Mouse (Mus musculus) myocyte (in vitro differentiated cells): ENCODE data around the gene Spata48. TPM values are rescaled to one million over a fixed set of nuclear protein-coding genes. Genes with fewer than 3 reads are reported as not detected.

ENCODE experiments used
- H3K27me3 ChIP-seq: one replicate; pipeline ENCODE4 v1.6.1; 2011; ENCODE audit not compliant: control insufficient read depth, insufficient read depth, insufficient read length
- H3K36me3 ChIP-seq: one replicate; pipeline ENCODE4 v1.6.1; 2011; ENCODE audit not compliant: control insufficient read depth, insufficient read depth
- H3K4me2 ChIP-seq: one replicate; pipeline ENCODE4 v1.6.1; 2011; ENCODE audit warnings: low read depth, control low read depth
- H3K4me3 ChIP-seq: one replicate; pipeline ENCODE4 v1.5.1; 2011; ENCODE audit warnings: mild to moderate bottlenecking, control low read depth, moderate library complexity
- H3K79me2 ChIP-seq: one replicate; pipeline ENCODE4 v1.6.1; 2011; ENCODE audit not compliant: control insufficient read depth, insufficient read depth
- H3ac ChIP-seq: one replicate; pipeline ENCODE4 v1.6.1; 2011; ENCODE audit not compliant: control insufficient read depth, insufficient read length
- CEBPB ChIP-seq: IDR thresholded peaks from 2 replicates; pipeline ENCODE4 v1.6.1; 2011; ENCODE audit warnings: mild to moderate bottlenecking, moderate library complexity; ENCODE audit not compliant: poor library complexity, insufficient read depth, severe bottlenecking
- E2F4 ChIP-seq: IDR thresholded peaks from one replicate; pipeline ENCODE4 v1.6.1; 2011; ENCODE audit warnings: mild to moderate bottlenecking, control low read depth, moderate library complexity; ENCODE audit not compliant: insufficient read depth
- MAX ChIP-seq: IDR thresholded peaks from one replicate; pipeline ENCODE4 v1.6.1; 2011; ENCODE audit warnings: low read depth, mild to moderate bottlenecking, control low read depth
- MYOD1 ChIP-seq, 3 experiments: IDR thresholded peaks; one replicate each; pipeline ENCODE4 v1.6.1; 2011; ENCODE audit warnings: control low read depth in 2 of 3, low read depth in 2 of 3, mild to moderate bottlenecking in 2 of 3, moderate library complexity in 1 of 3; ENCODE audit not compliant: insufficient read length in 2 of 3, control insufficient read depth in 1 of 3
- MYOG ChIP-seq, 3 experiments: IDR thresholded peaks; one replicate each; pipeline ENCODE4 v1.6.1; 2011; ENCODE audit warnings: control low read depth in 2 of 3, low read depth in 2 of 3, mild to moderate bottlenecking in 2 of 3; ENCODE audit not compliant: insufficient read length in 2 of 3, control insufficient read depth in 1 of 3, insufficient read depth in 1 of 3
- POLR2A ChIP-seq: IDR thresholded peaks from one replicate; pipeline ENCODE4 v1.6.1; 2011; ENCODE audit warnings: low read depth, mild to moderate bottlenecking, control low read depth, moderate library complexity; ENCODE audit not compliant: insufficient read length
- POLR2AphosphoS2 ChIP-seq: IDR thresholded peaks from one replicate; pipeline ENCODE4 v1.6.1; 2011; ENCODE audit warnings: low read depth, control low read depth; ENCODE audit not compliant: insufficient read length
- REST ChIP-seq: IDR thresholded peaks from one replicate; pipeline ENCODE4 v1.6.1; 2011; ENCODE audit warnings: mild to moderate bottlenecking, control low read depth, moderate library complexity; ENCODE audit not compliant: insufficient read depth, insufficient read length
- SRF ChIP-seq: IDR thresholded peaks from one replicate; pipeline ENCODE4 v1.6.1; 2011; ENCODE audit warnings: low read depth; ENCODE audit not compliant: control insufficient read depth, insufficient read length
- TCF12 ChIP-seq: IDR thresholded peaks from one replicate; pipeline ENCODE4 v1.6.1; 2011; ENCODE audit warnings: mild to moderate bottlenecking, control low read depth; ENCODE audit not compliant: poor library complexity, insufficient read depth, severe bottlenecking
- TCF3 ChIP-seq: IDR thresholded peaks from one replicate; pipeline ENCODE4 v1.6.1; 2011; ENCODE audit warnings: low read depth, control low read depth; ENCODE audit not compliant: insufficient read length
- USF1 ChIP-seq: IDR thresholded peaks from one replicate; pipeline ENCODE4 v1.6.1; 2011; ENCODE audit warnings: low read depth, mild to moderate bottlenecking, control low read depth, moderate library complexity
- polyA plus RNA-seq: library from polyadenylated mRNA; unstranded; fragments of >200 nt; fragmentation: generic; extraction: Trizol; gene quantifications from one replicate; pipeline ENCODE4 v1.2.1, GENCODE M21; 2012; ENCODE audit warnings: missing spikeins

The Spata48 gene
- polyA plus RNA-seq, 1 experiment = not detected

- Histone ChIP-seq H3K79me2 (no peaks in the 10 kb centered on the region), H3K4me2 (no peak overlapping the region), H3K4me3 (no peak overlapping the region), H3K27me3 (no peaks in the 10 kb centered on the region), H3K36me3 (no peaks in the 10 kb centered on the region), H3ac (no peak overlapping the region)
- no peak for TF ChIP-seq MAX
- no peak for TF ChIP-seq POLR2AphosphoS2
- TF ChIP-seq POLR2A = no peak
Measured at GRCm38 (mm10) chr11:11514920-11515319, 53.0 kb downstream of the Spata48 start.

GRCm38 (mm10) chr11:11517781-11518435, 56.0 kb downstream of the Spata48 start:
- no peak overlapping the region for H3K4me2 ChIP-seq
- no peak overlapping the region for H3K4me3 ChIP-seq
- no peaks in the 10 kb centered on the region for H3K36me3 ChIP-seq
- H3K27me3 ChIP-seq = no peaks in the 10 kb centered on the region
- TF ChIP-seq TCF3 (no peak), REST (no peak), POLR2AphosphoS2 (no peak), SRF (no peak), MYOD1 (IDR thresholded peaks at IDR 0.05; ENCODE audit: control insufficient read depth in 1 of 3, insufficient read length in 2 of 3, low read depth in 2 of 3) (no peak), MAX (no peak), USF1 (no peak), CEBPB (no peak), POLR2A (no peak), TCF12 (no peak), E2F4 (no peak), MYOG (IDR thresholded peaks at IDR 0.05; ENCODE audit: control insufficient read depth in 1 of 3, insufficient read depth in 1 of 3, insufficient read length in 2 of 3, low read depth in 2 of 3) (no peak)
- H3K79me2 ChIP-seq = no peaks in the 10 kb centered on the region
- no peak overlapping the region for H3ac ChIP-seq

GRCm38 (mm10) chr11:11519255-11520243, 57.7 kb downstream of the Spata48 start:
- Histone ChIP-seq H3K79me2 (no peaks in the 10 kb centered on the region), H3ac (no peak overlapping the region), H3K27me3 (no peaks in the 10 kb centered on the region), H3K4me2 (peak overlapping the region; percentile 24), H3K4me3 (no peak overlapping the region), H3K36me3 (no peaks in the 10 kb centered on the region)
- no peak for TF ChIP-seq REST
- TF ChIP-seq E2F4 = no peak
- no peak for TF ChIP-seq MYOD1 (IDR thresholded peaks at IDR 0.05; ENCODE audit: control insufficient read depth in 1 of 3, insufficient read length in 2 of 3, low read depth in 2 of 3)
- TF ChIP-seq TCF12 = no peak
- TF ChIP-seq USF1 = no peak
- no peak for TF ChIP-seq POLR2AphosphoS2
- no peak for TF ChIP-seq MAX
- TF ChIP-seq SRF = no peak
- TF ChIP-seq TCF3 = no peak
- no peak for TF ChIP-seq CEBPB

GRCm38 (mm10) chr11:11521908-11522441, 60.1 kb downstream of the Spata48 start:
- no peak overlapping the region for H3K4me2 ChIP-seq
- H3K4me3 ChIP-seq = no peak overlapping the region
- TF ChIP-seq E2F4 (no peak), POLR2A (no peak), REST (no peak), TCF3 (no peak), SRF (no peak), CEBPB (no peak), MYOG (IDR thresholded peaks at IDR 0.05; ENCODE audit: control insufficient read depth in 1 of 3, insufficient read depth in 1 of 3, insufficient read length in 2 of 3, low read depth in 2 of 3) (no peak), TCF12 (no peak), POLR2AphosphoS2 (no peak), USF1 (no peak), MYOD1 (IDR thresholded peaks at IDR 0.05; ENCODE audit: control insufficient read depth in 1 of 3, insufficient read length in 2 of 3, low read depth in 2 of 3) (no peak), MAX (no peak)
- no peaks in the 10 kb centered on the region for H3K27me3 ChIP-seq
- H3K79me2 ChIP-seq = no peaks in the 10 kb centered on the region
- H3ac ChIP-seq = no peak overlapping the region
- H3K36me3 ChIP-seq = no peaks in the 10 kb centered on the region
